Mouse (Mus musculus): ENCODE results near the gene Cept1.

Gene Cept1

GRCm38 (mm10) chr3:106494417-106494950 is 53.1 kb downstream of the Cept1 start:
- no peak for DNase-seq

GRCm38 (mm10) chr3:106493882-106494281 is 53.7 kb downstream of the Cept1 start:
- DNase-seq = no peak

GRCm38 (mm10) chr3:106493202-106493601 is 54.4 kb downstream of the Cept1 start:
- DNase-seq = no peak

- DNase-seq = no peak
These were observed 54.9 kb downstream of the Cept1 start for GRCm38 (mm10) chr3:106492723-106493122.

- DNase-seq = no peak
These were observed 57.4 kb downstream of the Cept1 start for GRCm38 (mm10) chr3:106490239-106490638.

GRCm38 (mm10) chr3:106487551-106487950 is 60.1 kb downstream of the Cept1 start:
- no peak for DNase-seq

GRCm38 (mm10) chr3:106485810-106486209 is 61.8 kb downstream of the Cept1 start:
- DNase-seq = no peak

- no peak for DNase-seq
These were observed 62.7 kb downstream of the Cept1 start for GRCm38 (mm10) chr3:106484861-106485260.

GRCm38 (mm10) chr3:106483796-106484405 is 63.7 kb downstream of the Cept1 start:
- DNase-seq = no peak

GRCm38 (mm10) chr3:106483297-106483696 is 64.3 kb downstream of the Cept1 start:
- DNase-seq = no peak

- no peak for DNase-seq
These were observed 65.1 kb downstream of the Cept1 start, which contains the start of gene Dennd2d for GRCm38 (mm10) chr3:106482281-106483081. TSS of gene Dennd2d (plus strand) at chr3:106482405.

GRCm38 (mm10) chr3:106476863-106477262 is 70.7 kb downstream of the Cept1 start:
- no peak for DNase-seq

- no peak for DNase-seq
These were observed 73.4 kb downstream of the Cept1 start for GRCm38 (mm10) chr3:106474210-106474609.

- DNase-seq = no peak
These were observed 82.9 kb downstream of the Cept1 start for GRCm38 (mm10) chr3:106464750-106465149.

- no peak for DNase-seq
These were observed 85.1 kb downstream of the Cept1 start for GRCm38 (mm10) chr3:106462493-106462892.

GRCm38 (mm10) chr3:106462059-106462470 is 85.5 kb downstream of the Cept1 start:
- DNase-seq = no peak

GRCm38 (mm10) chr3:106457298-106457869 is 90.2 kb downstream of the Cept1 start:
- no peak for DNase-seq

GRCm38 (mm10) chr3:106452616-106453015 is 95.0 kb downstream of the Cept1 start:
- no peak for DNase-seq
